Mouse (Mus musculus): ENCODE results near the gene Vmn1r60.
"Not testable (repeated sequence)": the region's sequence is repeated elsewhere in the genome, so short reads cannot be mapped to it uniquely, and the experiment has no call there.

Vmn1r60 gene

GRCm38 (mm10) chr7:5547217-5547616 lies at the start of gene Vmn1r60:
Gene Vmn1r60 (minus strand): TSS chr7:5547317.
- not testable (repeated sequence) for DNase-seq (ENCODE audit: low spot score in 2 of 2)

- DNase-seq (ENCODE audit: low spot score in 2 of 2), result not testable (repeated sequence)
Observed at GRCm38 (mm10) chr7:5540770-5541436, 6.2 kb downstream of the Vmn1r60 start.

- DNase-seq (ENCODE audit: low spot score in 2 of 2), result not testable (repeated sequence)
Observed at GRCm38 (mm10) chr7:5493856-5494255, 53.3 kb downstream of the Vmn1r60 start, which contains the start of gene Vmn2r28. Gene Vmn2r28 (minus strand): TSS chr7:5493956.
